Mouse (Mus musculus) liver, embryonic 14.5 days (tissue): ENCODE measurements around the gene Gbx1.

Experiments used
- CTCF ChIP-seq: IDR thresholded peaks from 2 replicates; pipeline ENCODE4 v1.5.1; 2016; ENCODE audit warnings: antibody characterized with exemption, low read depth, control low read depth
- EP300 ChIP-seq: IDR thresholded peaks from 2 replicates; pipeline ENCODE4 v1.6.1; 2016; ENCODE audit warnings: antibody characterized with exemption, low read depth

DNA sequence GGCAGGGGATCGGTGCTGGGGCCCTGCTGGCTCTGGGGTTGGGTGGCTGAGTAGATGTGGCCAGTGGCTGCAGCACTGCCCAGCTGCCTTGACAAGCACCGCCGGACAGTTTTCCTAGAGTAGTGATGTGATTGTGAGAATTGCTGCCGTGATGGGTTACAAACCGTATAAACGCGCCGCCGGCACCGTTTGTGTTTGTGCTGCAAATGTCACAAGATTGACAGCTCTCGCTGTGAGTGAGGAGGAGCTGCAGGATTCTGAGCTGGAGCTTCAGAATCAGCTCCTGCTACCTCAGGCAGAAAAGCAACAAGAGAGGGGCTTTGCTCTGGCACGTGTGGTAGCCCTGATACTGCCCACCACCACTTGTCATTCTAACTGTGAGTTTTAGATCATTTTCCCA is 60.2 kb downstream of the Gbx1 start:
- TF ChIP-seq CTCF (no peak), EP300 (no peak)
